Mouse (Mus musculus): ENCODE results near the gene Zfand2a.

- TF ChIP-seq MAX (IDR thresholded peaks at IDR 0.05; ENCODE audit: low read depth) (no peak), POLR2A (IDR thresholded peaks at IDR 0.05; ENCODE audit: insufficient read length, low read depth) (no peak), SRF (IDR thresholded peaks at IDR 0.05; ENCODE audit: control insufficient read depth, insufficient read length, low read depth) (no peak), MYOG (IDR thresholded peaks at IDR 0.05; ENCODE audit: control insufficient read depth in 1 of 3, insufficient read depth in 1 of 3, insufficient read length in 2 of 3, low read depth in 2 of 3) (no peak), POLR2AphosphoS2 (IDR thresholded peaks at IDR 0.05; ENCODE audit: insufficient read length, low read depth) (no peak), TCF12 (IDR thresholded peaks at IDR 0.05; ENCODE audit: insufficient read depth, poor library complexity, severe bottlenecking) (no peak), USF1 (IDR thresholded peaks at IDR 0.05; ENCODE audit: low read depth) (no peak), E2F4 (IDR thresholded peaks at IDR 0.05; ENCODE audit: insufficient read depth) (no peak), CEBPB (IDR thresholded peaks at IDR 0.05; ENCODE audit: insufficient read depth, poor library complexity, severe bottlenecking) (no peak), MYOD1 (IDR thresholded peaks at IDR 0.05; ENCODE audit: control insufficient read depth in 1 of 3, insufficient read length in 2 of 3, low read depth in 2 of 3) (no peak)
Measured at GRCm38 (mm10) chr5:139498791-139499190, 14.4 kb upstream of the Zfand2a start.
